Mouse (Mus musculus) thymus, postnatal 4 days (tissue): ENCODE data around the gene Nradd.

Experiments used
- DNase-seq: peaks from one replicate; pipeline ENCODE4 v3.0.0; 2021

Gene Nradd

GRCm38 (mm10) chr9:110583521-110583920, 40.7 kb downstream of the Nradd start:
- no peak for DNase-seq

GRCm38 (mm10) chr9:110582161-110582560, 42.1 kb downstream of the Nradd start:
- DNase-seq, result no peak
